Mouse (Mus musculus) CH12.LX (cell line): ENCODE measurements around the gene Foxk1. TPM values are rescaled to one million over a fixed set of nuclear protein-coding genes. Genes with fewer than 3 reads are reported as not detected.

ENCODE experiments used
- DNase-seq: peaks from one replicate; pipeline ENCODE4 v3.0.0-alpha.2; 2013; ENCODE audit errors: extremely low read depth
- H3K27ac ChIP-seq: 2 replicates; pipeline ENCODE4 v1.5.1; 2012; ENCODE audit warnings: low read depth, mild to moderate bottlenecking, control low read depth, moderate library complexity; ENCODE audit not compliant: insufficient read depth
- H3K27me3 ChIP-seq: replicated peaks from 2 replicates; pipeline ENCODE3; 2012; ENCODE audit warnings: inconsistent platforms
- H3K36me3 ChIP-seq, 2 experiments: replicated peaks in 1 of 2; 2 replicates each; pipeline versions ENCODE3 to v1.6.1; 2012; ENCODE audit warnings: inconsistent platforms in 1 of 2, low read length in 1 of 2, mild to moderate bottlenecking in 1 of 2, mixed read lengths in 1 of 2, moderate library complexity in 1 of 2; ENCODE audit not compliant: control insufficient read depth in 1 of 2, insufficient read depth in 1 of 2
- H3K4me1 ChIP-seq, 2 experiments: 2 replicates each; pipeline ENCODE4 v1.6.1; 2012; ENCODE audit warnings: inconsistent platforms in 1 of 2, moderate library complexity in 1 of 2; ENCODE audit not compliant: insufficient read depth in 2 of 2, control insufficient read depth in 1 of 2
- H3K4me2 ChIP-seq: 2 replicates; pipeline ENCODE4 v1.6.1; 2012; ENCODE audit warnings: low read depth, mild to moderate bottlenecking, control low read depth; ENCODE audit not compliant: poor library complexity, insufficient read depth, severe bottlenecking
- H3K4me3 ChIP-seq, 3 experiments: fragments of 150-350 bp in 1 of 3; sonication (generic) in 1 of 3; replicated peaks in 1 of 3; 2 replicates each; pipeline versions ENCODE3 to v1.5.1; 2011 to 2012; ENCODE audit warnings: low read depth in 2 of 3, low read length in 2 of 3, mild to moderate bottlenecking in 2 of 3, moderate library complexity in 2 of 3, control low read depth in 1 of 3, improper control_type of control experiment in 1 of 3, inconsistent platforms in 1 of 3, mixed read lengths in 1 of 3; ENCODE audit not compliant: poor library complexity in 1 of 3
- H3K79me2 ChIP-seq: replicated peaks from 2 replicates; pipeline ENCODE4 v1.6.1; 2012; ENCODE audit warnings: mild to moderate bottlenecking, moderate library complexity; ENCODE audit not compliant: control insufficient read depth, poor library complexity, insufficient read depth, severe bottlenecking; ENCODE audit errors: extremely low read depth
- H3K9ac ChIP-seq: 2 replicates; pipeline ENCODE4 v1.6.1; 2012; ENCODE audit warnings: low read depth, mild to moderate bottlenecking, control low read depth, moderate library complexity; ENCODE audit not compliant: insufficient read depth
- H3K9me3 ChIP-seq: replicated peaks from 2 replicates; pipeline ENCODE3; 2012; ENCODE audit warnings: low read length, inconsistent platforms, mixed read lengths
- BHLHE40 ChIP-seq: IDR thresholded peaks from 2 replicates; pipeline ENCODE4 v1.6.1; 2011; ENCODE audit warnings: mild to moderate bottlenecking, low read depth, low read length, improper control_type of control experiment
- CHD1 ChIP-seq: IDR thresholded peaks from 2 replicates; pipeline ENCODE4 v1.6.1; 2012; ENCODE audit warnings: low read depth, low read length, improper control_type of control experiment, inconsistent platforms
- CHD2 ChIP-seq: IDR thresholded peaks from 2 replicates; pipeline ENCODE4 v1.6.1; 2011; ENCODE audit warnings: low read length, improper control_type of control experiment
- CTCF ChIP-seq, 2 experiments: IDR thresholded peaks in 1 of 2; conservative IDR thresholded peaks in 1 of 2; 2 replicates each; pipeline ENCODE4 v1.5.1; 2011 to 2012; ENCODE audit warnings: low read depth in 2 of 2, low read length in 2 of 2, improper control_type of control experiment in 1 of 2, inconsistent platforms in 1 of 2, mild to moderate bottlenecking in 1 of 2, moderate library complexity in 1 of 2
- E2F4 ChIP-seq: IDR thresholded peaks from 2 replicates; pipeline ENCODE4 v1.6.1; 2011; ENCODE audit warnings: low read depth, low read length, improper control_type of control experiment; ENCODE audit not compliant: insufficient replicate concordance
- ELF1 ChIP-seq: IDR thresholded peaks from 2 replicates; pipeline ENCODE4 v1.6.1; 2014; ENCODE audit warnings: low read depth, mild to moderate bottlenecking, inconsistent platforms, low read length, improper control_type of control experiment
- IRF4 ChIP-seq: IDR thresholded peaks from 2 replicates; pipeline ENCODE4 v1.6.1; 2014; ENCODE audit warnings: low read depth, mild to moderate bottlenecking, inconsistent platforms, low read length, improper control_type of control experiment
- JUN ChIP-seq: IDR thresholded peaks from 2 replicates; pipeline ENCODE4 v1.6.1; 2011; ENCODE audit warnings: low read depth, mild to moderate bottlenecking, low read length, improper control_type of control experiment, moderate library complexity; ENCODE audit not compliant: insufficient read depth
- JUND ChIP-seq: conservative IDR thresholded peaks from 2 replicates; pipeline ENCODE4 v1.6.1; 2011; ENCODE audit warnings: low read depth, low read length, improper control_type of control experiment
- MAFK ChIP-seq: IDR thresholded peaks from 2 replicates; pipeline ENCODE4 v1.6.1; 2011; ENCODE audit warnings: low read length, improper control_type of control experiment; ENCODE audit not compliant: insufficient replicate concordance
- MAX ChIP-seq: IDR thresholded peaks from 2 replicates; pipeline ENCODE4 v1.6.1; 2011; ENCODE audit warnings: low read length, improper control_type of control experiment
- MAZ ChIP-seq: IDR thresholded peaks from 2 replicates; pipeline ENCODE4 v1.6.1; 2012; ENCODE audit warnings: low read depth, mild to moderate bottlenecking, inconsistent platforms, low read length, improper control_type of control experiment, moderate library complexity
- MEF2A ChIP-seq: IDR thresholded peaks from 2 replicates; pipeline ENCODE4 v1.6.1; 2014; ENCODE audit warnings: low read depth, mild to moderate bottlenecking, inconsistent platforms, low read length, improper control_type of control experiment, borderline replicate concordance
- MXI1 ChIP-seq: IDR thresholded peaks from 2 replicates; pipeline ENCODE4 v1.6.1; 2011; ENCODE audit warnings: mild to moderate bottlenecking, low read depth, low read length, improper control_type of control experiment
- MYC ChIP-seq: IDR thresholded peaks from 2 replicates; pipeline ENCODE4 v1.6.1; 2011; ENCODE audit warnings: low read depth, mild to moderate bottlenecking, improper control_type of control experiment, low read length
- NELFE ChIP-seq: IDR thresholded peaks from 2 replicates; pipeline ENCODE4 v1.6.1; 2011; ENCODE audit warnings: low read depth, low read length, improper control_type of control experiment
- NRF1 ChIP-seq: IDR thresholded peaks from 2 replicates; pipeline ENCODE4 v1.6.1; 2014; ENCODE audit warnings: low read depth, mild to moderate bottlenecking, inconsistent platforms, low read length, improper control_type of control experiment, moderate library complexity
- POLR2A ChIP-seq: IDR thresholded peaks from 2 replicates; pipeline ENCODE4 v1.6.1; 2011; ENCODE audit warnings: low read depth, mild to moderate bottlenecking, improper control_type of control experiment, low read length
- POLR2AphosphoS2 ChIP-seq: IDR thresholded peaks from 2 replicates; pipeline ENCODE4 v1.6.1; 2011; ENCODE audit warnings: low read depth, low read length, improper control_type of control experiment
- TBP ChIP-seq: conservative IDR thresholded peaks from 2 replicates; pipeline ENCODE4 v1.6.1; 2011; ENCODE audit warnings: low read depth, low read length, improper control_type of control experiment
- TCF12 ChIP-seq: IDR thresholded peaks from 2 replicates; pipeline ENCODE4 v1.6.1; 2014; ENCODE audit warnings: low read depth, mild to moderate bottlenecking, inconsistent platforms, low read length, improper control_type of control experiment
- USF1 ChIP-seq: IDR thresholded peaks from 2 replicates; pipeline ENCODE4 v1.6.1; 2014; ENCODE audit warnings: low read depth, mild to moderate bottlenecking, inconsistent platforms, low read length, improper control_type of control experiment
- USF2 ChIP-seq: conservative IDR thresholded peaks from 2 replicates; pipeline ENCODE4 v1.6.1; 2011; ENCODE audit warnings: low read depth, low read length, improper control_type of control experiment
- ZNF384 ChIP-seq: IDR thresholded peaks from 2 replicates; pipeline ENCODE4 v1.6.1; 2012; ENCODE audit warnings: low read depth, low read length, improper control_type of control experiment, inconsistent platforms
- dilution Hi-C: fragments of 300-500 bp; cut with MboI; formaldehyde crosslinking; loops from 2 replicates; pipeline ENCODE4 v1.14.3; 2020; ENCODE audit warnings: low sequenced_read_pairs; ENCODE audit not compliant: extremely low pct_unique_long_range_greater_than_20kb, extremely low pct_ligation_motif_present
- in situ Hi-C: fragments of 300-500 bp; cut with MboI; formaldehyde crosslinking; loops from 3 replicates; pipeline ENCODE4 v1.14.3; 2019; ENCODE audit warnings: low sequenced_read_pairs, low pct_ligation_motif_present, low pct_unique_long_range_greater_than_20kb, mixed read lengths
- polyA plus RNA-seq: library from polyadenylated mRNA; unstranded; fragments of >175 nt; gene quantifications from 2 replicates; pipeline ENCODE4 v1.2.1, GENCODE M21; 2012; ENCODE audit warnings: low read depth; ENCODE audit not compliant: insufficient read length
- total RNA-seq, 2 experiments: library from RNA; depleted of rRNA; stranded (reverse); fragments of 300-350 nt in 1 of 2; fragments of >200 nt in 1 of 2; gene quantifications; 2 replicates each; pipeline ENCODE4 v1.2.3; 2012 to 2014

The Foxk1 gene
- total and polyA plus RNA-seq, 3 experiments = 5.3 to 23.4 (median 11.3) TPM

GRCm38 (mm10) chr5:142406401-142406800 is 5.1 kb downstream of the Foxk1 start:
- no peak for DNase-seq
- no peak for TF ChIP-seq NELFE
- no peak for TF ChIP-seq USF1
- no peak for TF ChIP-seq MAZ
- TF ChIP-seq POLR2AphosphoS2 = no peak
- no peak for TF ChIP-seq MAFK
- TF ChIP-seq MAX = no peak
- Histone ChIP-seq H3K9me3 (no peaks in the 10 kb centered on the region), H3K4me1 (peaks cover 17 to 72% of the 10 kb centered on the region in 2 experiments), H3K27ac (no peak overlapping the region), H3K4me2 (no peak overlapping the region), H3K79me2 (peaks cover 48% of the 10 kb centered on the region), H3K4me3 (no peak overlapping the region), H3K27me3 (no peaks in the 10 kb centered on the region), H3K36me3 (peaks cover 13 to 80% of the 10 kb centered on the region in 2 experiments), H3K9ac (no peak overlapping the region)
- in situ Hi-C loops = no loop called here
- dilution Hi-C loops = no loop called here

GRCm38 (mm10) chr5:142406937-142407336 is 5.6 kb downstream of the Foxk1 start:
- no peak overlapping the region for H3K9ac ChIP-seq
- no peak overlapping the region for H3K27ac ChIP-seq
- H3K4me2 ChIP-seq = no peak overlapping the region
- no peak for DNase-seq
- H3K79me2 ChIP-seq = peaks cover 47% of the 10 kb centered on the region
- dilution Hi-C loops (no loop called here), in situ Hi-C loops (no loop called here)
- H3K9me3 ChIP-seq = no peaks in the 10 kb centered on the region
- H3K4me3 ChIP-seq = no peak overlapping the region
- no peaks in the 10 kb centered on the region for H3K27me3 ChIP-seq
- H3K4me1 ChIP-seq = peaks cover 17 to 74% of the 10 kb centered on the region in 2 experiments
- no peak for TF ChIP-seq JUND
- no peak for TF ChIP-seq MYC
- no peak for TF ChIP-seq USF1
- TF ChIP-seq MEF2A = no peak
- no peak for TF ChIP-seq MAFK
- no peak for TF ChIP-seq MAZ
- no peak for TF ChIP-seq TBP
- no peak for TF ChIP-seq USF2
- peaks cover 13 to 84% of the 10 kb centered on the region in 2 experiments for H3K36me3 ChIP-seq

GRCm38 (mm10) chr5:142407381-142407780 is 6.1 kb downstream of the Foxk1 start:
- in situ Hi-C loops (no loop called here), dilution Hi-C loops (no loop called here)
- no peak overlapping the region for H3K4me2 ChIP-seq
- no peak overlapping the region for H3K27ac ChIP-seq
- H3K4me3 ChIP-seq = no peak overlapping the region
- DNase-seq = peak; percentile 39
- H3K27me3 ChIP-seq = no peaks in the 10 kb centered on the region
- H3K36me3 ChIP-seq = peaks cover 13 to 89% of the 10 kb centered on the region in 2 experiments
- H3K9me3 ChIP-seq = no peaks in the 10 kb centered on the region
- H3K4me1 ChIP-seq = peaks cover 17 to 78% of the 10 kb centered on the region in 2 experiments
- no peak overlapping the region for H3K9ac ChIP-seq
- peaks cover 44% of the 10 kb centered on the region for H3K79me2 ChIP-seq
- TF ChIP-seq MXI1 = 0 out of 2 replicates have a peak, but pooled peaks have one; percentile 21
- peak; percentile 71; the same call in 1 of the 2 replicates for TF ChIP-seq IRF4
- TF ChIP-seq TCF12 = no peak
- TF ChIP-seq POLR2AphosphoS2 = no peak
- TF ChIP-seq USF1 = no peak
- TF ChIP-seq CHD1 = no peak
- 0 out of 2 replicates have a peak, but pooled peaks have one; percentile 10 for TF ChIP-seq JUND
- TF ChIP-seq JUN = no peak; the same call in 1 of the 2 replicates
- TF ChIP-seq CTCF (conservative IDR thresholded peaks at IDR 0.05 in 1 of 2, IDR thresholded peaks at IDR 0.05 in 1 of 2; ENCODE audit: low read depth in 2 of 2, low read length in 2 of 2) = peak in 1 of 2 experiments; percentile 38; a peak in 2 of 4 replicates
- TF ChIP-seq MAX = no peak
- TF ChIP-seq BHLHE40 = peak; percentile 31; the same call in 1 of the 2 replicates
- TF ChIP-seq POLR2A = no peak
- TF ChIP-seq MAZ = 0 out of 2 replicates have a peak, but pooled peaks have one; percentile 28
- no peak for TF ChIP-seq ELF1
- TF ChIP-seq TBP = no peak
- no peak for TF ChIP-seq NELFE
- peak; percentile 19; the same call in 1 of the 2 replicates for TF ChIP-seq CHD2
- TF ChIP-seq MAFK = no peak
- no peak for TF ChIP-seq USF2
- no peak for TF ChIP-seq MEF2A
- no peak for TF ChIP-seq NRF1
- TF ChIP-seq ZNF384 = no peak
- TF ChIP-seq E2F4 = no peak
